Mouse (Mus musculus) liver (tissue): Measurements from ENCODE around the gene Acp5.

Experiments used
- DNase-seq: peaks from one replicate; pipeline ENCODE4 v3.0.0-alpha.2; 2020; ENCODE audit warnings: mixed read lengths

Acp5 gene

DNA sequence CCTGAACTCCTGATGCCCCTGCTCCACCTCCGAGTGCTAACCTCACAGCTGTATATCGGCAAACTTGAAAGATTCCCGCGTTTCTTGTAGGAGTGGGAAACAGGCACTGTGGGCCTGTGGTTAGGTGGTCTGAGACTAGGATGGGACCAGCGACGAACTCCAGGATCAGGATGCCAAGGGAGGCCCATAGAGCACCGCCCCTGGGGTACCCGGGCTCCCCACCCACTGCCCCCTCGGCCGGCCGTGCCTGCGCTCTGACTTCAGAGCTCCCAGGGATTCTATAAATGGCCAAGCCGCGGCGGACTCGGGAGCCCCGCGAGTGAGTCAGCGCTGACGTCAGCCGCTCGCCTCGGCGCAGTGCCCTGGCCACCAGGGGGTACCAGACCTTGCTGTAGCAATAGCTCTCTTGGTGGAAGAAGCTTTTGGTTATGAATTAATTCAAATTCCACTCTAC is 39.6 kb downstream of the Acp5 start:
- DNase-seq: peak; percentile 87

DNA sequence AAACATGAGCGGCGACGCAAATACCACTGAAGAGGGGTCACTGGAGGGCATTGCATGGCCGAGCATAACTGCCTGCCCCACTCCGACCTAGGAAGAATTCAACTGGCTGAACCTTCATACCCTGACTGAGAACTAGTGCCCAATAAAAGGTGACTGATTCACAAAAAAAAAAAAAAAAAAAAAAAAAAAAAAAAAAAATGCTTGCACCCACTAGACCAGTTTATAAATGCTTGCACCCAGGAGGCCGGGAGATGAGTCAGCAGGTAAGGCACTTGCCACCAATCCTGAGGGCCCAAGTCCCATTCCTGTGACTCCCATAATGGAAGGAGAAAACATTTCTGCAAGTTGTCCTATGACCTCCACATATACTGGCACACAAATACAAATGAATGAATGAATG is 42.8 kb downstream of the Acp5 start:
- DNase-seq: no peak

GRCm38 (mm10) chr9:22089986-22090385 is 45.5 kb downstream of the Acp5 start:
- no peak for DNase-seq

DNA sequence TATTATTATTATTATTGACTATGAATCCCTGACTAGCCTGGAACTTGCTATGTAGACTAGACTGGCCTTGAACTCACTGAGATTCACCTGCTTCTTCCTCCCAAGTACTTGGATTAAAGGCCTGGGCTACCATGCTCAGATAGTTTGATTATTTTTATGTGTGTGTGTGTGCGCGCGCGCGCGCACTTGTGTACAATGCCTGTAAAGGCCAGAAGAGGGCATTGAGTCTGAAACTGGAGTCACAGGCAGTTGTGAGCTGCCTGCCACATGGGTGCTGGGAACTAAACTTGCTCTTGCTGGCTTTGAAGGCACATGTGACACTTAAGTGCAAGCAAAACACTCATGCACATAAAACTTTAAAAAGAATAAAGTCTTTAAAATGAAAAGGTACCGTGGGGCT is 46.2 kb downstream of the Acp5 start:
- no peak for DNase-seq

DNA sequence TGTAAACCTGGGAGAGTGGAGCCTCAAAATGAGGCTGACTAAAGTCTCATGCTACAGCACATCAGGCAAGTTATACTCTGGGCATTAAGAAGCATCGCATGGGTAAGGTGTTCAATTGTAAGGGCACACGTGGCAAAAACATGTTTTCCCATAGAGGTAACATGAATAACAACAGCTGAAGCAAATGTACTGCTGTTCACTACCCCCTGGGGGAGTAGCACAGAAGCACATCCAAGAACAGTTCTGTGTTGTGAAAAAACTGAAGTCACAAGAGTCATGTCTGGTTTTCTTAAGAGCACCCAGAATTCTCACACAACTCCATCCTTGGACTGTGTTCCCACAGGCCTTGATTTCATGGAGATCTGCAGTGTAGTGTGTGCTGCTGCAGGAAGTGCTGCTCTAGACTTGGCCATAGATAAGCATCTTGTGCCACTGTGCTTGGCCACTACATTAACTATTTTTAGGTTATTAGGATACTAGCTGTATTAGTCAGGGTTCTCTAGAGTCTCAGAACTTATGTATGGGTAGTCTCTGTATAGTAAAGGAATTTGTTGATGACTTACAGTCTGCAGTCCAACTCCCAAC is 48.4 kb downstream of the Acp5 start:
- DNase-seq: no peak

DNA sequence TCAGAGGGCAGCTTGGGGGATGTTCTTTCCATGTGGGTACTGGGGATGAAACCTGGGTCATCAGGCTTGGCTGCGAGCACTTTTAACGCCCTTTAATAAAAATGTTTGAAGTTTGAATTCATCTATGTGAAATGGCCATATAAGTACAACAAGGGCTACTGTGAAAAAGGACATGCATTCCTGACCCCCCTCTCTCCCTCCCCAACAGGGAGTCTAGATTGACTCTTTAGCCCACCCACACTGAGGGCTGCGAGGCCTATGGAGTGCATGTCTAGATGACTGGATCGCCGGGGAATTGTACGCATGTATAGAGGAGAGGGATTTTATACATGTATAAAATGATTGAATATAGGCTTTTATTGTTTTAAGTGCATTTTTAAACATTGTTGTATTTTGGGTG is 49.5 kb downstream of the Acp5 start:
- no peak for DNase-seq

- peak; percentile 93 for DNase-seq
These were observed 50.3 kb downstream of the Acp5 start, which contains the start of gene Ecsit for GRCm38 (mm10) chr9:22085022-22085834. Gene Ecsit (minus strand): TSS chr9:22085438.

- DNase-seq: no peak
These were observed 50.9 kb downstream of the Acp5 start for GRCm38 (mm10) chr9:22084667-22085021.
